Mouse (Mus musculus): ENCODE data around the gene St6gal1. TPM values are rescaled to one million over a fixed set of nuclear protein-coding genes. Genes with fewer than 3 reads are reported as not detected.
A peak's percentile ranks its signal among the peaks of the same experiment; 100 is the strongest.

St6gal1 gene
- polyA plus RNA-seq, 1 experiment: not detected

DNA sequence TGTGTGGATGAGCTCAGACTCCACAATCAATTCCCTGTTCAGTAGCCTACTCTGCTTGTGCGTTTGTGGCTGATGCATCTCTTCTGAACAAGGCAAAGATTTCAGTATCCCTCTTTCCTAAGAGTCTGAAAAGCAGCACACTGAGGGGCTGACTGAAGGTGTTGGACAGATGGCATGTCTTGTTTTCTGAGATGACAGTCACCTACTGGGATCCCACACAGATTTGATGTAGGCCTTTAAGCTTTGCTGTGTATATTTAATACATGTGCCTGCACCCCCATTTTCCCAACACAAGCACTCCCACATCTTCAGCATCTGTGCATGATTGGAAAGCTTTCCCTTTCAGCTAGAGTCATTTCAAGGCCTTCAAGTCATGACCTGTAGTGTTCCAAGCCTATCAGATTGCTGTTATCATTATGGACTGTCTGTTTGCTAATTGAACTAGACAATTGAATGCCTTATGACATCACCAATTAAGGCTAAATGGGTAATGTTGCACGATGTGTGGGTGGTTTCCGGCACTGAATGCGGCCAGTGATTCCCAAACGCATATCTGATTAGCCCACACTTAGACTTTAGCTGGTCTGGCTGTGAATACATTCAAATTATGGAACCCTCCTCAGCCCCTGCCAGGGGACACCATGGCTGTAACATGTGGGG is 9.2 kb upstream of the St6gal1 start:
- no peaks in the 10 kb centered on the region for H3K4me1 ChIP-seq (ENCODE audit: control insufficient read depth)
- no peaks in the 10 kb centered on the region for H3K36me3 ChIP-seq (ENCODE audit: control insufficient read depth)
- no peaks in the 10 kb centered on the region for H3K27me3 ChIP-seq (ENCODE audit: control insufficient read depth)
- no peaks in the 10 kb centered on the region for H3K9me3 ChIP-seq (ENCODE audit: control insufficient read depth, low read length)
- TF ChIP-seq GATA1 (IDR thresholded peaks at IDR 0.05; ENCODE audit: low read length) (no peak), TAL1 (IDR thresholded peaks at IDR 0.05; ENCODE audit: low read length) (no peak)
- no peak overlapping the region for H3K4me3 ChIP-seq (replicated peaks)

DNA sequence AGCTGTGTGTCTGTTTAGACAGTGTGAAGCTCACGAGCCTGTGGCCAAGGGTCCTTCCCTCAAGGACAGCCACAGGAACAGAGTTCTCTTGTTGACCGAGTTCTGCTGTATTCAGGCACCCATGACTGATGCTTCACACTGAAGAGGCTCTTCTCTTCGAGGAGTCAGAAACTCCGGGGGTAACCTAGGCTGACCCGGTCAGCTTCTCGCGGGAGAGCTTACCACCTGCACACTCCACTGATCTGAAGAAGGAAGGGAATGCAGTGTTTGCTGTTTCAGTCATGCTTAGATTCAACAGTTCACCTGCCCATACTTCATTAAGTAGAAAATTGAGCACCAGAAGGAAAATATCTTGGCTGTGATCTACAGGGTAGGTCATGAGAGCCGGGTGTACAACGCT is 8.2 kb upstream of the St6gal1 start:
- no peaks in the 10 kb centered on the region for H3K27me3 ChIP-seq (ENCODE audit: control insufficient read depth)
- no peak for TF ChIP-seq GATA1 (IDR thresholded peaks at IDR 0.05; ENCODE audit: low read length)
- TF ChIP-seq TAL1 (IDR thresholded peaks at IDR 0.05; ENCODE audit: low read length): no peak
- H3K4me1 ChIP-seq (ENCODE audit: control insufficient read depth): no peaks in the 10 kb centered on the region
- H3K36me3 ChIP-seq (ENCODE audit: control insufficient read depth): no peaks in the 10 kb centered on the region
- no peak overlapping the region for H3K4me3 ChIP-seq (replicated peaks)
- no peaks in the 10 kb centered on the region for H3K9me3 ChIP-seq (ENCODE audit: control insufficient read depth, low read length)

DNA sequence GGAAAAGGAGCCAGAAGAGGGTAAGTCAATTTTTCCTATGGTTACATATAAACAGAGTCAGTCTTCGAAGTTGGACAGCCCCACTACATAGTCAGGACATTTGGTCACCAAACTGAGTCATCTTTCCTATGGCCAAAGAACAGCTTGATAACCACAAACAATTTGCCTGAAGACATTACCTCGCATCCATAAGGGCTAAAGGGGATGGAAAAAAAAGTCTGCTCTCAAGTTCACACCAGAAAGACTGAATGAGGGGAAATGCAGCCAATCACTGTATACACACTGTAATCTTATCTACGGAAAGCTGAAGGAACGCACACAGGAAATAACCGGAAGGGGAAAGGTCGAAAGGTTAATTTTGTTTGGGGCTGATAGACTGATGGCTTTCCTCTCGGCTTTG is 6.2 kb upstream of the St6gal1 start:
- TF ChIP-seq TAL1 (IDR thresholded peaks at IDR 0.05; ENCODE audit: low read length) (no peak), GATA1 (IDR thresholded peaks at IDR 0.05; ENCODE audit: low read length) (no peak)
- no peaks in the 10 kb centered on the region for H3K9me3 ChIP-seq (ENCODE audit: control insufficient read depth, low read length)
- peaks cover 8% of the 10 kb centered on the region for H3K27me3 ChIP-seq (ENCODE audit: control insufficient read depth)
- no peaks in the 10 kb centered on the region for H3K4me1 ChIP-seq (ENCODE audit: control insufficient read depth)
- no peaks in the 10 kb centered on the region for H3K36me3 ChIP-seq (ENCODE audit: control insufficient read depth)
- no peak overlapping the region for H3K4me3 ChIP-seq (replicated peaks)

DNA sequence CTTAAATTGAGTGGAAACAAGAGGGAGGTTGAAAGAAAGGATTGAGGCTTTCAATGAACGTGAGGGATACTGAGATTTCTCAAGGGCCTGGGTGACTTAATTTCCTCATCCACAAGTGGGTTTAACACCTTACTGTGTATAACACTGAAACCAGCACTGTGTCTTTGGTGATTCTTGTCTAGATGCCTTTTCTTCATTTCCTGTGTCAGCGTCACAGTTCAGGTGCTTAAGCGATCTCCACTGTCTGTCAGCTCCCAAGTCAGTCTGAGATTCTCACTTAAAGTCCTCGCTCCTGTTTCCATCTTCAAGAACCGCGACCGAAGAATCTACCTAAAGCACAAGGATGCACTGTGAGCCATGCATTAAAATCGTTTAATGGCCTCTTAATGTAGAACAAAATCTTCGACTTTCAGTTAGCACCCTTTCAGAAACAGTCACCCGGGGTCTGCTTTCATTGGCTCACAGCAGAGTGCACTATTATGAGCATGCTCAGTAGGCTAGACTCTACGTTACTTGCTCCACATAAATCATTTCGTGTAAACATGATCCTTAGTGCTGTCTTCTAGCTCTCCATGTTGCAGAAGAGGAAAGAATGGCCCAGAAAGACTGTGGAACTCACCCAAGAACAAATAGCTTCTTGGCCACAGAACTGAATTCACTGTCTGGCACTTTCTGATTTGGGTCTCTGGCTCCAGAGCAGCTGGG is 1.2 kb upstream of the St6gal1 start:
- H3K27me3 ChIP-seq (ENCODE audit: control insufficient read depth): peaks cover 51% of the 10 kb centered on the region

DNA sequence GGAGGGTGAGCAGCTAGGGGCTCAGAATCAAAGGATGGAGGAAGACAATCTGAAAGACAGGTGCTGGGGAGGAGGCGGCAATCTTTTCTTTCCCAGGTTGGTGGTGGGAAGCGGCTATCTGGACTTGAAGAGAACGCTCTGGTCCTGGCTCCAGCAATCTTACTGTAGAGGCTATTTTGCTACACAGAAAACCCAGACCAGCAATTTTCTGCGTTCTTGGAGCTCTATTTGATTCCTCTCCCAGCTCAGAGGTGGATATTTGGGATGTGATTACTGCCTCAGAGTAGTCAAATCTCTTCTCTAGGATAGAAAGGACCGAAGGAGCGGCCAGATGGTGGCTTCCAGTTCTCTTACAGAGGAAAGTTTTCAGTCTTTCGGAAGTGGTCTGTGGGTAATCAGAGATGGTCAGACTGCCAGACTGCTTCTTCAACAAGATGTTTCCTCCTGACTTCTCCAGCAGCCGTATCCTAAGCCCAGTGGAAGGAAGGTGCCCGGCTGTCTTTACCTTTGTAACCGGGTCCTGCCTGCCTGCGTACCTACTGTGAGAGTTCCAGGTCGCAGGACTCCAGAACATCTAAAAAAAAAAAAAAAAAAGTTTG is 570 bp upstream of the St6gal1 start:
- Histone ChIP-seq H3K27me3 (ENCODE audit: control insufficient read depth) (peaks cover 53% of the 10 kb centered on the region), H3K36me3 (ENCODE audit: control insufficient read depth) (no peaks in the 10 kb centered on the region), H3K9me3 (ENCODE audit: control insufficient read depth, low read length) (no peaks in the 10 kb centered on the region), H3K4me3 (replicated peaks) (no peak overlapping the region), H3K4me1 (ENCODE audit: control insufficient read depth) (no peaks in the 10 kb centered on the region)
- TF ChIP-seq TAL1 (IDR thresholded peaks at IDR 0.05; ENCODE audit: low read length) (no peak), GATA1 (IDR thresholded peaks at IDR 0.05; ENCODE audit: low read length) (no peak)

More for the DNA sequence above, 1.2 kb upstream of the St6gal1 start:
- Histone ChIP-seq H3K4me3 (replicated peaks) (no peak overlapping the region), H3K9me3 (ENCODE audit: control insufficient read depth, low read length) (no peaks in the 10 kb centered on the region), H3K4me1 (ENCODE audit: control insufficient read depth) (no peaks in the 10 kb centered on the region), H3K36me3 (ENCODE audit: control insufficient read depth) (no peaks in the 10 kb centered on the region)
- TF ChIP-seq TAL1 (IDR thresholded peaks at IDR 0.05; ENCODE audit: low read length) (no peak), GATA1 (IDR thresholded peaks at IDR 0.05; ENCODE audit: low read length) (no peak)

- Histone ChIP-seq H3K4me3 (replicated peaks) (peak overlapping the region; percentile 51), H3K36me3 (ENCODE audit: control insufficient read depth) (no peaks in the 10 kb centered on the region), H3K9me3 (ENCODE audit: control insufficient read depth, low read length) (no peaks in the 10 kb centered on the region), H3K27me3 (ENCODE audit: control insufficient read depth) (peaks cover 53% of the 10 kb centered on the region), H3K4me1 (ENCODE audit: control insufficient read depth) (no peaks in the 10 kb centered on the region)
- no peak for TF ChIP-seq TAL1 (IDR thresholded peaks at IDR 0.05; ENCODE audit: low read length)
- no peak for TF ChIP-seq GATA1 (IDR thresholded peaks at IDR 0.05; ENCODE audit: low read length)
Observed at GRCm38 (mm10) chr16:23225069-23225721, 655 bp downstream of the St6gal1 start.

GRCm38 (mm10) chr16:23225821-23226600 is 1.5 kb downstream of the St6gal1 start:
- Histone ChIP-seq H3K9me3 (ENCODE audit: control insufficient read depth, low read length) (no peaks in the 10 kb centered on the region), H3K27me3 (ENCODE audit: control insufficient read depth) (peaks cover 53% of the 10 kb centered on the region), H3K36me3 (ENCODE audit: control insufficient read depth) (no peaks in the 10 kb centered on the region), H3K4me3 (replicated peaks) (peak overlapping the region; percentile 51), H3K4me1 (ENCODE audit: control insufficient read depth) (no peaks in the 10 kb centered on the region)
- TF ChIP-seq TAL1 (IDR thresholded peaks at IDR 0.05; ENCODE audit: low read length) (no peak), GATA1 (IDR thresholded peaks at IDR 0.05; ENCODE audit: low read length) (no peak)

DNA sequence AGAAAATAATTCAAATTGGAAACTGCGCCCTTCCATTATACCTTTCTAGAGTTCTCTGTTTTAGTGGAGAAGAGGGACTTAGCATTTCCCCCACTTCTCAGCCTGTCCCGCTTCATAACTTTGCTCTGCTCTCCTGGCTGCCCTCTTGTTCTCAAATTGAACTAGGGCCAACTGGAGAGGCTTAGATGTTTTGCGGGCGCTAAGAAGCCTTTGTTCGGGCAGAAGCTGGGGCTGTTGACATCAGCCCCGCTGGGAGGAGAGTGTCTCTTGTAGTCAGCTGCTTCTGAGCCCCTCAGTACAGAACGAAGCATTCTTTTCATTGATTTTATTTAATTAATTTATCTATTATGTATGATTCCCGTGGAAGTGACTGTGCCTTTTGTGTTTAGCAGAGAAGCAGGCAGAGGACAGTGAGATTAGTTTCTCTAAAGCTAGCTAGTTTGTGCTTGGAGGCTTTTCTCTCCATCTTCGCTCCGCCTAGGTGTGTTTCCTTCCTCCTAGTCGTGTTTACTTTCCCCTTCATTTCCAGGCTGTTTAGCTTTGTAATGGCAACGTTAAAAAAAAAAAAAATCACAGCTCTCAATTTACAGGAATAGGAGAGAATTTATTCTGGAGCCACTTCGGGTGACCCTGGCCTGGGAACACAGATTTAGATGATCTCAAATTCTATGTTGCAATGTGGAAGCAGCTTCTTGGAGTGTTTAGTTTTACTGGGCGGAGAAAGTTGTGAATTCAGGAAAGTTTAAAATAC is 2.2 kb downstream of the St6gal1 start:
- H3K36me3 ChIP-seq (ENCODE audit: control insufficient read depth): no peaks in the 10 kb centered on the region
- TF ChIP-seq TAL1 (IDR thresholded peaks at IDR 0.05; ENCODE audit: low read length) (no peak), GATA1 (IDR thresholded peaks at IDR 0.05; ENCODE audit: low read length) (no peak)
- no peaks in the 10 kb centered on the region for H3K9me3 ChIP-seq (ENCODE audit: control insufficient read depth, low read length)
- H3K4me3 ChIP-seq (replicated peaks): no peak overlapping the region
- H3K27me3 ChIP-seq (ENCODE audit: control insufficient read depth): peaks cover 53% of the 10 kb centered on the region
- no peaks in the 10 kb centered on the region for H3K4me1 ChIP-seq (ENCODE audit: control insufficient read depth)

Data from erythroblast, embryonic 14.5 days (primary cell).